Comparison of ENCODE assay signal across 8 mouse cellular contexts in genomic region chr13:106760232-106760875, GRCm38 (mm10).
DNase-seq lines count a peak whose midpoint lies in the region; ATAC-seq and TF ChIP-seq lines count a peak whose summit lies in the region.

No protein-coding gene starts in this region.

- no peak for TF ChIP-seq CTCF in heart, postnatal 0 days (IDR thresholded peaks at IDR 0.05; ENCODE audit: low read depth)

- H3K4me1 ChIP-seq in hindbrain, embryonic 10.5 days (replicated peaks), result no peaks in the 10 kb centered on the region
- no peaks in the 10 kb centered on the region for H3K4me1 ChIP-seq in hindbrain, embryonic 12.5 days
- H3K4me1 ChIP-seq in heart, postnatal 0 days (ENCODE audit: control insufficient read depth, insufficient read depth), result peaks cover 17% of the 10 kb centered on the region
- peaks cover 9% of the 10 kb centered on the region; the same call in 1 of the 2 replicates for H3K4me1 ChIP-seq in liver, embryonic 13.5 days (replicated peaks)
- no peaks in the 10 kb centered on the region for H3K4me1 ChIP-seq in midbrain, embryonic 13.5 days (replicated peaks)

- peak; percentile 3 for DNase-seq in hindbrain, embryonic 10.5 days (ENCODE audit: low spot score)
- DNase-seq in adrenal gland, postnatal 36 days, result peak; percentile 36 to 60
- peak; percentile 69 for DNase-seq in heart, postnatal 0 days (ENCODE audit: low spot score)
- no peak for DNase-seq in liver, embryonic 13.5 days
- peak; percentile 35 for DNase-seq in telencephalon, adult 2 months (ENCODE audit: low read depth, low spot score)
- DNase-seq in T-cell, adult 2 months (ENCODE audit: low spot score), result no peak

- no peak overlapping the region for H3K9ac ChIP-seq in hindbrain, embryonic 12.5 days
- H3K9ac ChIP-seq in heart, postnatal 0 days (replicated peaks; ENCODE audit: low read depth, low read length), result no peak overlapping the region
- H3K9ac ChIP-seq in liver, embryonic 13.5 days, result no peak overlapping the region
- H3K9ac ChIP-seq in midbrain, embryonic 13.5 days (replicated peaks), result no peak overlapping the region

- H3K4me2 ChIP-seq in hindbrain, embryonic 12.5 days (replicated peaks), result no peak overlapping the region
- H3K4me2 ChIP-seq in heart, postnatal 0 days (ENCODE audit: low read depth, low read length), result peak overlapping the region; percentile 13
- H3K4me2 ChIP-seq in liver, embryonic 13.5 days, result peak overlapping the region; percentile 21; the same call in 1 of the 2 replicates
- H3K4me2 ChIP-seq in midbrain, embryonic 13.5 days (replicated peaks), result no peak overlapping the region

- no peak for TF ChIP-seq EP300 in heart, postnatal 0 days (IDR thresholded peaks at IDR 0.05; ENCODE audit: low read depth)

- H3K27ac ChIP-seq in hindbrain, embryonic 10.5 days, result no peak overlapping the region
- no peak overlapping the region for H3K27ac ChIP-seq in hindbrain, embryonic 12.5 days
- H3K27ac ChIP-seq in heart, postnatal 0 days (ENCODE audit: low read depth), result no peak overlapping the region
- H3K27ac ChIP-seq in liver, embryonic 13.5 days, result peak overlapping the region; percentile 35
- no peak overlapping the region for H3K27ac ChIP-seq in midbrain, embryonic 13.5 days

- H3K9me3 ChIP-seq in hindbrain, embryonic 10.5 days, result no peaks in the 10 kb centered on the region
- no peaks in the 10 kb centered on the region for H3K9me3 ChIP-seq in hindbrain, embryonic 12.5 days (replicated peaks)
- no peaks in the 10 kb centered on the region for H3K9me3 ChIP-seq in heart, postnatal 0 days (replicated peaks; ENCODE audit: control insufficient read depth, low read length)
- no peaks in the 10 kb centered on the region for H3K9me3 ChIP-seq in liver, embryonic 13.5 days (replicated peaks)
- H3K9me3 ChIP-seq in midbrain, embryonic 13.5 days, result no peaks in the 10 kb centered on the region

- H3K4me3 ChIP-seq in hindbrain, embryonic 10.5 days, result no peak overlapping the region
- no peak overlapping the region for H3K4me3 ChIP-seq in hindbrain, embryonic 12.5 days
- H3K4me3 ChIP-seq in heart, postnatal 0 days (ENCODE audit: low read depth, low read length), result no peak overlapping the region
- H3K4me3 ChIP-seq in liver, embryonic 13.5 days (replicated peaks), result no peak overlapping the region
- H3K4me3 ChIP-seq in midbrain, embryonic 13.5 days (replicated peaks), result no peak overlapping the region

- no peaks in the 10 kb centered on the region for H3K36me3 ChIP-seq in hindbrain, embryonic 10.5 days
- no peaks in the 10 kb centered on the region for H3K36me3 ChIP-seq in hindbrain, embryonic 12.5 days
- H3K36me3 ChIP-seq in heart, postnatal 0 days (replicated peaks; ENCODE audit: control insufficient read depth, insufficient read depth, low read length), result no peaks in the 10 kb centered on the region
- no peaks in the 10 kb centered on the region for H3K36me3 ChIP-seq in liver, embryonic 13.5 days
- no peaks in the 10 kb centered on the region for H3K36me3 ChIP-seq in midbrain, embryonic 13.5 days

- no peaks in the 10 kb centered on the region for H3K27me3 ChIP-seq in hindbrain, embryonic 10.5 days (ENCODE audit: insufficient read depth, poor library complexity, severe bottlenecking)
- H3K27me3 ChIP-seq in hindbrain, embryonic 12.5 days, result no peaks in the 10 kb centered on the region
- H3K27me3 ChIP-seq in heart, postnatal 0 days (ENCODE audit: control insufficient read depth, insufficient read depth, low read length), result no peaks in the 10 kb centered on the region
- no peaks in the 10 kb centered on the region for H3K27me3 ChIP-seq in liver, embryonic 13.5 days
- no peaks in the 10 kb centered on the region for H3K27me3 ChIP-seq in midbrain, embryonic 13.5 days

- WGBS in hindbrain, embryonic 10.5 days, result 81% methylated on average over 14 of the region's 14 CpGs
- 71% methylated on average over 14 of the region's 14 CpGs for WGBS in hindbrain, embryonic 12.5 days
- WGBS in heart, postnatal 0 days, result 32% methylated on average over 14 of the region's 14 CpGs
- 18% methylated on average over 14 of the region's 14 CpGs for WGBS in liver, embryonic 13.5 days (ENCODE audit: insufficient replicate concordance)
- WGBS in midbrain, embryonic 13.5 days, result 85% methylated on average over 14 of the region's 14 CpGs

- no peak for ATAC-seq in hindbrain, embryonic 12.5 days (ENCODE audit: low FRiP score)
- peak; percentile 79 for ATAC-seq in heart, postnatal 0 days (ENCODE audit: insufficient read depth, low read depth)
- peak; percentile 64 for ATAC-seq in liver, embryonic 13.5 days (ENCODE audit: low read depth)
- no peak for ATAC-seq in midbrain, embryonic 13.5 days

Comparison
In these comparisons a context has a peak if more than half of its experiments do, and no peak if none do; other contexts are left out.
1. DNase-seq: peak in hindbrain, embryonic 10.5 days (single experiment), adrenal gland, postnatal 36 days (2 of 2), heart, postnatal 0 days (single experiment) and telencephalon, adult 2 months (single experiment); none in liver, embryonic 13.5 days (single experiment) and T-cell, adult 2 months (single experiment).
2. ATAC-seq: peak in heart, postnatal 0 days (single experiment) and liver, embryonic 13.5 days (single experiment); none in hindbrain, embryonic 12.5 days (single experiment) and midbrain, embryonic 13.5 days (single experiment).
3. H3K4me2 ChIP-seq: peak in heart, postnatal 0 days (single experiment) and liver, embryonic 13.5 days (single experiment); none in hindbrain, embryonic 12.5 days (single experiment) and midbrain, embryonic 13.5 days (single experiment).